Mouse (Mus musculus): ENCODE data around the gene Ppp1r27. TPM values are rescaled to one million over a fixed set of nuclear protein-coding genes. Genes with fewer than 3 reads are reported as not detected.

Gene Ppp1r27
- total RNA-seq, 2 experiments from 2014 or later, result not detected

DNA sequence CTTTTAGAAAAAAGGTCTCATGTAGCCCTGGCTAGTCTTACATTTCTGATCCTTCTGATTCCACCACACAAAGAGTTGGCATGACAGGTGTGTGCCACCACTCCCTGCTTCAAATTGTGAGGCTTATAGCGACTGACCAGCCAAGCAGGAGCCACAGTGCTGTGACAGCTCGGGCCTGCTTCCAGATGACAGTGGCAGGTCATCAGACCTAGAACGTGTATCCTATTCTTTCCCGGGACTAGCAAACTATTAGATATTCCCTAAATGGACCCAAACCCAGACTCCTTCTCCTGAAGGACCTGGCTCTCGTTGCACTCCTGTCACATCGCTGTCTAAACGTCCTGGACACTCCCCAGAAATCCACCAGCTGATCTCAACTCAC is 2.2 kb downstream of the Ppp1r27 start:
- no peak for DNase-seq
- intact Hi-C loops (cut with DNase I), result no loop called here

DNA sequence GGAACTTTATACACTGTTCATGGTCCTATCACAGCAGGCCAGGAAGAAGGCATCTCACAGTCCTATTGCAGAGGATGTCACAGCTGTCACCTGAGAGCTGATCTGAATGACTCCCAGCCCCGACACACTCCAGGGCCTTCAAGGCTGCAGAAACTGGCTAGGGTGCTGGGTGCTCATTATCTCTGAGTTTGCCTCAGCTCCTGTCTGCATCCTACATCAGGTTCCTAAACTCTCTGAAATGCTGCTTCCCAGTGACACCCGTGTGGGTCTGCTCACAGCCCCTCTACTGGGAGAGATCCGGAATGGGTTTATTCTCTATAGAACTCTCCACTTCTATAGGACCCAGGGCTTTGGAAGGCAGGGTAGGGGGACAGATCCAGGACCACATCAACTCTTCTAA is 2.7 kb downstream of the Ppp1r27 start:
- intact Hi-C loops (cut with DNase I), result no loop called here
- no peak for DNase-seq

DNA sequence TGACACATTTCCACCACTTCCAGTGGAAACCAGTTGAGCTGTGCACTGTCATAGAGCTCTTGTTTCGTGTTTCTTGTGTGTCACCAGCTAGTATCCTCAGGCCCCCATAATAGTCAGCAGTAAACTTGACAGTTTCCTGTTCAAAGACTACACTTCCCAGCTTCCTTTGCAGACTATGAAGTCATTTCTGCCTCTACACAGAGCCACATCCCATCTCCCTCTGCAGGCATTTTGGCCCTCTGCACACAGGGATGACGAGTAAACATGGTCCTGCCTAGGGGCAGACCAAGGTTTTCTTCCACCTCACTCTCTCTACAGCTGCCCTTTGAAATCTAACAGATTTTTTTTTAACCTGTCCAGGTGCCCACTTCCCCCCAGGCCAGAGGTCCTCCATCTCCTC is 3.5 kb downstream of the Ppp1r27 start:
- intact Hi-C loops (cut with DNase I), result no loop called here
- no peak for DNase-seq

DNA sequence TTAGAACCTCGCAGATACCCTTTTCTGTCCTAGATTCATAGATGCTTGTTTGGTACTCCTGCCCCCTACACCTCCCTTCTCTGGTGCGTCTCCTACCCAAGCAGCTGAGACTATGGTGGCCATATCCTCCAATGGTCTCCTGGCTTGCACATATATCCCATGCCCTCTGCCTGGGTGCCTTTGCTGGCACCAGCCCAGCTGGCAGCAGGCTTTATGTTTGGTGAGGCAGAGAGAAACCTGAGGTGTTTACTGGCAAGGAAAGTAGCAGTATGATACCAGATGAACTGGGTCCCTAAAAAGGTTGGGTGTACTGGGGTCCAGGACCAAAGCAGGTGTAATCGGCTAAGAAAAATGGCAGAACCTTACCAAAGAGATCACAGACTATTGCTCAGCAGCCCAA is 5.0 kb downstream of the Ppp1r27 start:
- DNase-seq, result no peak
- intact Hi-C loops (cut with DNase I), result no loop called here

DNA sequence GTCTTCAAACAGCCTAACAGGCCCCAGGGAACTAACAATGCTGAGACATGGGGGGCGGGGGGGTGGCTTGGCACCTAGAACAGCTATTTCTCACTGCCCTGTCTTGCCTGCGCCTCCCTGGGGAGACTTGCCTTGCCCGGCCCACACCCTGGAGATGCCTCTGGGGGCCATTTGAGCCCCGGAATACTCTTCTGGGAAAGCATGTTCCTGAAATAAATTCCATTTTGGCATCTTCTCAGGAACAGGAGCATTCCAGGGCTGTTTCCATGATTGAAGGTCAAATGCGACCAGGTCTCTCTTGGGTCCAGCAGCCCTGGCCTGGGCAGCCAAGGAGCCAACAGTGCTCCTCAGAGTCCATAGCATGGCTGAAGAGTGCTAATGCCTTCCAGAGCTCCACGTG is 8.6 kb downstream of the Ppp1r27 start:
- intact Hi-C loops (cut with DNase I), result no loop called here
- DNase-seq, result no peak

DNA sequence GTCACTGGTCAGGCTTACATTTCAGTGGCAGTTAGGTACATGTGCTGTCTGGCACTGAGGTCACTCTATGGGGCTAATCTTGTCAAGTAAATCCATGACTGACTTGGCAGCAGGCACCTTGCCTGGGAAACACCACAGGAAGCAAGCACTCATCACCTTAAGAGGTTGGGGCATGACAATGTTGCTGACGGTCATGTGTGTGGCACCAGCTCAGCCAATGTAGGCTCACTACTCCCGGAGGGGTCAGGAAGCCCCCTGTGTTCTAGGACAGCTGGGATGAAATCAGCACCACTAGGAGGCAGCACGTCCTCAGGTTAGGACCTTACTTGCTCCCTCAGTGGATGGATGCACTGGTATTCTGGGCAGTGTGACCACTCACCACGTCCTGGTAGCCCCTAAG is 9.0 kb downstream of the Ppp1r27 start:
- intact Hi-C loops (cut with DNase I), result no loop called here
- peak; percentile 43 for DNase-seq

DNA sequence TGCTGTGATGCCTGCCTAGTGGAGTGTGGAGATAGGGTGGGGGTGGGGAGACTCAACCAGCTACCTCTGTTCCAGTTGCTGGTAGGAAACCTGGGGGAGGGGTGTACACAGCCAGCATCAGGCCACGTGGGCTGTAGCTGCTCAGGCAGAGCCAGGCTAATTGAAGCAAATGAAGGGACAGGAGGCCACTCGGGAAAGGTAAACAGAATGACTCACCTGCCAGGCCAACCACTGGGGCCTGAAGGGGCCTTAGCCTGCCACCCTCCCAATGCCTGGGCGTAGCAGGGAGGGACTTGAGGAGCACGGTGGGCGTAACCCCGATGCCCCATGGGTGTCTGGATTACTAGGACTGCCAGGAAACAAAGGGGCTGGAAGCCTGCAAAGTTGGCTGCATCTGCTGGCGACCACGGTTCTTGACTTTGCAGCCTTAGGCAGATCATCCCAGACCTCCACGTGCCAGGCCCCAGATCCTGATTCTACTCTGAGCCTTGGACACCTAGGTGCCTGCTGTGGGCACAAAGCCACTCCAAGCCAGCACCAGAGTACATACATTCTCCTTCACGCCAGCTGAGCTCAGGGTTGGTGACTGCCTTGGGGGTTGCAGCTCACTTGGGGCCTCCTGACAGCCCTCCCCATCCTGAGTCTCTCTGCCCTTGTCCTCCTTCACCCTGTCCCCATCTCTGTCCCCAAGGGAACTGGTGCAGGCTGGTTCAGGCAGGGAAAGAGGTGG is 11.5 kb downstream of the Ppp1r27 start:
- peak; percentile 76 for DNase-seq

DNA sequence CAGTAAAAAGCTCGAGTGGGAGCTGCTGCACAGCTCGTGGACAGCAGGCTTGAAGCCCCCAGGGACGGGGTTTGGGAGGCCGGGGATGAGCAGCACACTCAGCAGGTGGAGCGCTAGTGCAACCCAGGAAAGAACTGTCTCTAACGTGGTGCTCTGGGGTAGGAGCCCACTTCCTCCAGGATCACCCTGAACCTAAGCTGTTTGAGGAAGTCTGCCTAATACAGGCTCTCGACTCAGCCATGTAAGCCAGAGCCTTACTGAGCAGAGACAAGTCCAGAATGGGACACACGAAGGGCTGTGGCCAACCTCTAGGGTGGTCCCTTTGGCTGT is 12.0 kb downstream of the Ppp1r27 start:
- intact Hi-C loops (cut with DNase I), result no loop called here
- DNase-seq, result no peak

More for the DNA sequence above, 11.5 kb downstream of the Ppp1r27 start:
- intact Hi-C loops (cut with DNase I), result no loop called here

DNA sequence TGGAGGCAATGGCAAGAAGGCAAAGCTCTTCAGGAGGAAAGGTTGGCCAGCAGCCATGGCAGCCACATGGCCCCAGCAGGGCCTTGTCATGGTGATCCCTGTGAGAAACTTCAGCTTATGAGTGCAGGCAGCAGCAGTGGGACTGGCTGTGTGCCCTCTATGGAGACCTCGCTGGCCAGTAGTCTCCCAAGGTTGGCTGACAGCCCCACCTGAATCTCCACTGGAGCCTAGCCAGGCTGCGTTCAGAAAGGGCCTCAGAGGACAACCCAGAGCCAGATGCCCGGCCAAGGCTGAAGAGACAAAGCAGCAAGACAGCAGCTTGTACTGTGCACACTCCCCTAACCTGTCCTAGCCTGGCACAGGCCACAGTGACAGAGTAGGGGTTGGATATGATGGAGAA is 12.4 kb downstream of the Ppp1r27 start:
- intact Hi-C loops (cut with DNase I), result no loop called here
- DNase-seq, result peak; percentile 95

DNA sequence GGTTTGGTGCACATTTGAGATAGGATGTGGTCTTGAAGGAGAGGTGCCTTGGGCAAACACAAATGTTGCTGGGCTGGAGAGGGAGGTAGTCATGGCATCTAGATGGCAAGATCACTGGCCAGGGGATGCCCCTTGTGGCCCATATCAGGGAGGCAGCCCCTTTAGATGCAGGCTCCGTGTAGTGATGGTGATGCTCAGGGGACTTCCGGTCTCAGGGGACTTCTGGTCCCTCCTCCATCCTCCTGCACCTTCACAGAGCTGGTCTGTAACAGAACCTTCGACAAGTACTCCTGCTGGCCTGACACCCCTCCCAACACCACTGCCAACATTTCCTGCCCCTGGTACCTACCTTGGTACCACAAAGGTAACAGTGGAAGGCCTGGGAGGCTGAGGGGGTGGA is 15.1 kb downstream of the Ppp1r27 start:
- intact Hi-C loops (cut with DNase I), result no loop called here

DNA sequence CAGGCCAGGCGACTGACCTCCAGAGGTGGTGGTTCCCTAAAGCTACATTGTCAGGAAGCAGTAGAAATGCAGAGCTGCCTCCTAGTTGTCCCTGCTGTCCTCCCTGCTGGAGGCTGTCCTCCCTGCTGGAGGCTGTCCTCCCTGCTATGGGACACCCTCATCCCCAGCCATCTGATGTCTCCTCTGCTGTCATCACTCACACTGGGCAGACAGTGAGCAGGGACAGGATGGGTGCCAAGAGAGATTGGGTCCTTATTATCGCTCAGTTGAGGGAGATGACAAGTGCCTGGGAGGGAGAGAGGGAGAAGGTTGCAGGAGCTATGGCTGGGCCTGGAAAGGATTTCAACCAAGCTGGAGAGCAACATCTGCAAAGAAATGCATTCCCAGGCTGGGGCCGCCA is 15.8 kb downstream of the Ppp1r27 start:
- no peak for DNase-seq
- intact Hi-C loops (cut with DNase I), result no loop called here

More for the DNA sequence above, 15.1 kb downstream of the Ppp1r27 start:
- DNase-seq, result no peak

DNA sequence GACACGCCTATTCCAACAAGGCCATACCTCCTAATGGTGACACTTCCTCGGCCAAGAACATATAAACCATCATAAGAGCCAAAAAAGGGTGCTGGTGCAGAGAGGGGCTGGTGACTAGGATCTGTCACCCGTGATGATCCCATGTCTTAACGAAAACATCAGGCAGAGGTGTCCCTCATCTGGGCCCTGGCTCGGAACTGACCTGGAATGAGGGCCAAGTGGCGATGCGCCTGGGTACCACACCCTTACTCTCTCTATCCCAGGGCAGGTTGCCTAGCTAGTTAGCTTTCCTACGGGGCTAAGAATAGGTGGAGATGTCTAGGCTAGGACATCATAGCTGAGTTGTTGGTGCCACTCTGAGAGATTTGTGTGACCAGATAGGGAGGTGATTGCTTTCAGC is 16.8 kb downstream of the Ppp1r27 start:
- no peak for DNase-seq
- intact Hi-C loops (cut with DNase I), result no loop called here

DNA sequence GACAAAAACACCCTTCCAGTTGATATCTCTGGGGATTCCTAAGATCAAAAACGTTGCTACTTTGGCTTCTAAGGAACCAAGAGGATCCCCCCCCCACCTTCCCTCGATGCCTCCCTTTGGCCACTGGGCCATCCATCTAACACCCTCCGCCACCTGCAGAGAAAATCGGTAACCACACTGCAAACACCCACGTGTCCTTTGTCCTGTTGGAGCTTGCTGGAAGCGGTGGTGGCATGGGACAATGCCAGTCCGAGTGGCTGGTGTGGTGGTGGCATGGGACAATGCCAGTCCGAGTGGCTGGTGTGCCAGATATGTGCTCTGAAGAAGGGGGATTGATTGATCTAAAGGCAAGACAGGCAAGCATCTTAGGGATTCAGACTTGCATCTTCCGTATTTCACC is 19.3 kb downstream of the Ppp1r27 start:
- intact Hi-C loops (cut with DNase I), result no loop called here
- DNase-seq, result no peak

DNA sequence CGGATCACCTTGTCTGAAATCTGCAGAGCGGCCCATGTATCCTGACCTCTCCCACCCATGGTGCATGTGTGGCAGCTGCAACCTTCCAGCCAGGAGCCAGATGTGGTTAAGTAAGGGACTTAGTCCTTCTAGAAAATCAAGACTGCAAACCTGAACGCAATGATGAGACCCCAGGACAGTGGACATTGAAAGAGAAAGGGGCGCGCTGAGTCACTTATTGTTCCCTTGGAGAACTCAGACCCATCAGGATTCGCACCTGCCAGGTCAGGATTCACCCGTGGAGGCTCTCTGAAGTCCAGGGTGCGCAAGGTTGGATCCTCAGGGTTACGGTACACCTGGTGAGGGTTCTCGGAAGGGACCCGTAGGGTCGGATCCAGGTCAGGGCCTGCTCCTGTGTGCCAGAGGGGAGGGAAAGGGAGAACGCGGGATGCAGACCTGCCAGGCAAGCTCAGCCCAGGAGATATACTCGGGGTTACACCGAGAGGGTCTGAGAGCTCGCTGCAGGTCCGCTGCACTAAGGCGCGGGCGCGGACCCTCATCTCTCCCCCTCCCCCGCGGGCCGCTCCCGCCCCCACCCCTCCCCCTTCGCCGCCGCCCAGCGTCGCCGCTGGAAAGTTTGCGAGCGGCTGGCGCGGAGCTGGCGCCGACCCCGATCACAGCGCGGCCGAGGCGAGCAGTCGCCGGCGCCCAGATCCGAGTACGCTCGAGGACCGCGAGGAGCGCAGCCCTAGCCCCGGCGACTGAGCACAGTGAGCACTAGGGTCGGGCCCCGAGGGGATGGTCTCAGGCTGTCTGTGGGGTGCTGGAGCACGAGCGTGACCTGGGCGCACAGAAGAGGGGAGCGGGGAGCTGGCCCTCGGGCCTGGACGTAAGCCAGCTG is 20.6 kb downstream of the Ppp1r27 start, which contains the start of gene Gcgr:
Gene Gcgr (plus strand): TSS at position 615 of the 880 bp plus-strand sequence.
- DNase-seq, result no peak
- intact Hi-C loops (cut with DNase I), result no loop called here

DNA sequence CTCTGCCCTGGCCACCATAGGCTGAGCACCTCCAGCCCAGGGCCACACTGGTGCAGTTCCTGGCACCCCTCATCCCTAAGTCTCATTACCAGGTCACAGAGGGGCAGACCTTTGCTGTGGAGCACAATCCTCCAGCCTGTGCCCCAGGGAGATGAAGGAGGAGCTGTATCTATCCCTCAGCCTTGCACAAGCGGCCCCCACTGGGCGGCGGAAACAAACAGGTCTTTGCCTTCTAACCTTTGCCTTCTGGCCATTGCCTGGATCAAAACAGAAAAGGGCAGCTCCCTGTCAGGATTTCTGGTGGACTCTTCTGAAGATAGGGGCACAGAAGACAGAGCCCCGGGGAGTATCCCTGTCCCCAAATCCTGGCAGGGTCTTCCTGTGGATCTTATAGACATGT is 22.0 kb downstream of the Ppp1r27 start:
- DNase-seq, result no peak
- intact Hi-C loops (cut with DNase I), result no loop called here

DNA sequence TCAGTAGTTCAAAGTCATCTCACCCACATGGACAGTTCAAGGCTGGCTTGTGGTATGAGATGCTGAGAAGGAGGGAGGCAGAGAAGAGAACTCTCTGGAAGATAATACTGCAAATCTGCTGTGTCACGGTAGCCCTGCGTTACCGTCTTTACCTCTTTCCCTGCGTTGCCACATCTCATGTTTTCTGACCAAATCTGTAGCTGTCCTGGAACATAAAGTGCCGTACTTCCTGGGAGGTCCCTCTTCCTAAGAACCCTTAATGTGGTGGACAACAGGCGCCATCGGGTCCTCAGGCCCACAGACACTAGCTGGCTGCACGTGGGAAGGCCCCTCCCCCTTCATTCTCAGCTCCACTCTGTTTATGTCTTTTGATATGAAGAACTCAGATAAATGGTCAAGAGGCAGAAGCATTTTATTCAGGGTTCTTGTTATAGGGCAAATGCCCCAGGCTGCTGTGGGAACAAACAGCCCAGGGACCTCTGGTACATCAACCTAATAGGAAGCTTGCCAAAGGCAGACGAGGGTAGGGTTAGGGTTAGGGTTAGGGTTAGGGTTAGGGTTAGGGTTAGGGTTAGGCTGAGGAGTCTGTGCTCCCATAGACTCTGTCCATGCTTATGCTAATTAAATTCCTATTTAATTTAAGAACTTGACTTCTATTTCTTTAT is 23.1 kb downstream of the Ppp1r27 start:
- no peak for DNase-seq
- intact Hi-C loops (cut with DNase I), result no loop called here

DNA sequence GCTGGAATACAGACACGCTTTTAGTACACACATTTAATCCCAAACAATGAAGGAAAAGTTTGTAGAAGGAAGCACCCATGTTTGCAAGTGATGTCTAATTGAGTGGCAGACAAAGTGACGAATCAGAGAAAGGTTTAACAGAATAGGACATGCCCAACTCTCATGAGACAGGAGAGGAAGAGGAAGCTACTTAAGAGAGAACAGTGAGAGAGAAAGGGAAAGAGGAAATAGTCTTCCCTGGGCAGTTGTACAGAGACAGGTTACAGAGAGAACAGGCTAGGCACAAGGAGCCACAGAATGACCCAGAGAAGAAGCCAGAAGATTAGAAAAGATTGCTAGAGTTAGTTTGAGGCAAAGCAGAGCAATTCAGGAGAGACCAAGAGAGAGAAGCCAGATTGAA is 25.0 kb downstream of the Ppp1r27 start:
- DNase-seq, result no peak
- intact Hi-C loops (cut with DNase I), result no loop called here

DNA sequence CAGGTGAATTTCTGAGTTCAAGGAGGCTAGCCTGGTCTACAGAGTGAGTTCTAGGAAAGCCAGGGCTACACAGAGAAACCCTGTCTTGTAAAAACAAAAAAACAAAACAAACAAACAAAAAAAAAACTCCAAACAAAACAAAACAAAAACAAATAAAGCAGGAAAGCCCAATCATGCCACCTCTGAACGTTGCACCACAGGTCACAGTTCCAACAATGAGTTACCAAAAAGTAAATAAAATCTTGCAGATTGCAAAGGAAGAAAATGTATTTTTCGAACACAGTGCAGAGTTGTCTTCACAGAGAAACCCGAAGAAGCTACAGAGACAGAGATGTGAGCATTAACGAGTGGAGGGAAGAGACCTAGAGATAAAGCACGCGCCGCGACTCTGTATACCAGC is 28.4 kb downstream of the Ppp1r27 start:
- intact Hi-C loops (cut with DNase I), result no loop called here
- no peak for DNase-seq

DNA sequence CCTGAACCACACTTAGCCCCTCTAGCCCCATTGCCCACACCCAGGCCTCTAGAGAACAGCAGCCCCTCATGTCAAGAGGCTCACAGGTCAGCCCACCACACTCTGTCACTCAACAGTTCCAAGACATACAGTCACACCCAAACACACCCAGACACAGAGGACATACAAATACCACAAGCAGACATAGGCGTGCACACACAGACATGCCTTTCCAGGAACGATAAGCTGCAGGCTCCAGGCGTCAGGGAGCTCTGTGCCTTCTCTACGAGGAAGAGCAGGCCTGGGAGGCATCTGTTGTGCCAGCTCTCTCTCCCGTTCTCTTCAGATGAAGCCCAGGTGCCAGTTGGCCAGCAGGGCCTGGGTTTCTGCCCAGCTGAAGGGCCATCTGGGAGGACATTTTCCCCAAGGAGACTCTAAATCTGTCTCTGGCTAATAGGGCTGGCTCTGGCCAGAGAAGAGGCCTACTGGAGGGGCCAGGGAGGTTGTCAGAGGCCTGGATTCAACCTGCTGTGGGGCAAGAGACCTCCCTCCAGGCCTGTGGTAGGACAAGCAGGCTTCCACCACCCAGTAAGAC is 29.9 kb downstream of the Ppp1r27 start:
- DNase-seq, result peak; percentile 87
- intact Hi-C loops (cut with DNase I), result no loop called here

DNA sequence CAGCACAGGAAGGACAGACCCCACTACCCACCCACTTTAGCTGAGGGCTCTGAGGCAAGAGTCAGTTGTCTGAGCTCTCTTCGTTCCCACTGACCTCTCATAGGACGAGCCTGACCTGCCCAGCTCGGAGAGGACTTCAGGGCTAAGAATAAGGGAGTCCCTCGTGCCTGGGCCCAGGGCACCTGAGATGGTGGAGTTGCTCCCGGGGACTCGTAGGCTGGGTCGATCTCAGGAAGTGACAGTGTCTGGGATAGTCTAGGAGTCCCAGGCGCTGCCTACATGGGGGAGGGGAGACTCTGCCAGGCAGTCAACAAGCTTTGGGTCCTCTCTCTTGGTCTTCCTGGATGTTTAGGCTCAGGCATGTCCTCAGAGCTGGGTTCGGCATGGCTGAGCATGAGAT is 30.4 kb downstream of the Ppp1r27 start:
- intact Hi-C loops (cut with DNase I), result no loop called here
- DNase-seq, result no peak

DNA sequence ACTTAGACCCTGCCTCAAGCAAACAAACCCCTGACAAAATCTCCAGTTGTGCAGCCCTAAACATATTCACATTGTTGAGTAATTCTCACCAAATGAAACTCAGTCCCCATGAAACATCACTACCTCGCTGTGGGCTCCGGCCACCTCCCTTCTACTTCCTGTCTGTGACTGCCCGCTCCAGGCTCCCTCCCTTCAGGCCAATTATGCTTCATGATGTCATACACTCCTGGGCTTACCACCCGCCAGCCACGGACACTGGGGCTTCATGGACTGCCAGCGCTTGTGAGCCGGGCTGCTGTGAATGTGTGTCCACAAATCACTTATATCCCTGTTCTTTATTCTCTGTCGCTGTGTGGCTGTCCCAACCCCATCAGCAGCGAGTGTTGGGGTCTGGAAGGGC is 31.2 kb downstream of the Ppp1r27 start:
- intact Hi-C loops (cut with DNase I), result loop anchor here (5.0 kb wide), 1 partner anchor 48 kb away; no protein-coding TSS in a partner anchor
- DNase-seq, result no peak

Measured in left cerebral cortex, postnatal 4 days (tissue).